Mouse (Mus musculus): ENCODE measurements at regions not wholly inside any gene's neighbourhood (a gene's known extent, or its start where the extent isn't known, plus 50 kb on each side); places are given as distances from the start of the nearest gene placed in this dataset.

DNA sequence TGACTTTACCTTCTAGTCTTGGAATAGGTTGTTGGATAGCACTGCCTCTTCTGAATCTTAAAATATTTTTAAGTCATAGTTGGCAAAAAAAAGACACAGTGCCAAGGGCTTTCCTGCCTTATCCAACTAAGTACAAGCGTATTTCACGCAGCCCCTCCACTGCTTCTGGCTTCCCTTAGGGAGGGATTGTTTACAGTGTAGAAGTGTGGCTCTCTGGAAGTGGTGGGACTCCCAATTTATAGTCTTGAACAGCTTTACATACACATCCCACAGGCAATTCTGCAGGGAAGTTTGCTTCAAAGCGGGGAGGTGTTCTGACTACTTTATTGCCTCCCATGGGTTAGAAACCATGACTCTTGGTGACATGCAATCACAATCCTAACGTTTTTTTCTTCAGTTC is 310.9 kb upstream of the Ift57 start:
- TF ChIP-seq CTCF (conservative IDR thresholded peaks at IDR 0.05; ENCODE audit: low read length), result no peak
- TF ChIP-seq POU5F1 (IDR thresholded peaks at IDR 0.05; ENCODE audit: borderline replicate concordance, low read length), result no peak
- TF ChIP-seq NANOG (IDR thresholded peaks at IDR 0.05; ENCODE audit: borderline replicate concordance, low read length), result no peak

Data from E14TG2a.4 (cell line).